Mouse (Mus musculus): ENCODE data around the gene Castor1. TPM values are rescaled to one million over a fixed set of nuclear protein-coding genes. Genes with fewer than 3 reads are reported as not detected.

Castor1 gene
- polyA plus RNA-seq, 1 experiment from 2014 or later, result 4.8 TPM

DNA sequence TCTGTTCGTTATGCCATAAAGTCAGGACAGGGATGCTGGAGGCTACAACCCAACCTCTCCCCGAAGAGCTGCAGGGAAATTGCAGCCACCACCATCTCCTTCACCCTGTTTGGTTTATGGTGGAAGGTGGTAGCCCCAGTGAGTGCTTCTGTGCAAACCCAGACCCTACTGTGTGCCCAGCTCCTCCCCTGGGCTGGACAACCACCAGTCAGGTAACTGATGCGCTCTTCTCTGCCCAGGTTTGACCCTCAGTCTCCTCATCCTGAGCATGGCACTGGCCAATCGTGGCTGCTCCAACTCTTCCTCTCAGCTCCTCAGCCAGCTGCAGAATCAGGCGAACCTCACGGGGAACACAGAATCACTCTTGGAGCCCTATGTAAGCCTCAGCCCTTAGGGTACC, 20.1 kb downstream of the Castor1 start:
- Histone ChIP-seq H3K4me2 (no peak overlapping the region), H3K27ac (no peak overlapping the region), H3K9ac (no peak overlapping the region), H3K27me3 (replicated peaks) (no peaks in the 10 kb centered on the region), H3K4me1 (no peaks in the 10 kb centered on the region), H3K9me3 (no peaks in the 10 kb centered on the region), H3K36me3 (no peaks in the 10 kb centered on the region), H3K4me3 (replicated peaks) (no peak overlapping the region)
- WGBS, result 87% methylated on average over 6 of the region's 6 CpGs
- no peak for ATAC-seq (ENCODE audit: insufficient read depth, low FRiP score, low read depth)

DNA sequence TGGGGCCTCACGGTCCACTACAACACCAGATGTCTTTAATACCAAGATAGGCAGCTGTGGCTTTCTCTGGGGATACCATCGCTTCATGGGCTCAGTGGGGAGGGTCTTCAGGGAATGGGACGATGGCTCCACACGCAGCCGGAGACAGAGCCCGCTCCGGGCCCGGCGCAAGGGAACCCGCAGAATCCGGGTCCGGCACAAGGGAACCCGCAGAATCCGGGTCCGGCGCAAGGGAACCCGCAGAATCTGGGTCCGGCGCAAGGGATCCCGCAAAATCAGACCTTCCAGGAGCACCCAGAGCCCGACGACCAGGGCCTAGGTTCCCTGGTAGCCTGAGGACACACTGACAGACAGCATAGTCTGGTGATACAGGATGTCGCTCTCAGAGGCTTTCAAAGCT, 21.7 kb downstream of the Castor1 start:
- H3K4me1 ChIP-seq, result no peaks in the 10 kb centered on the region
- H3K4me2 ChIP-seq, result no peak overlapping the region
- H3K9me3 ChIP-seq, result no peaks in the 10 kb centered on the region
- 90% methylated on average over 23 of the region's 23 CpGs for WGBS
- no peak for ATAC-seq (ENCODE audit: insufficient read depth, low FRiP score, low read depth)
- no peak overlapping the region for H3K9ac ChIP-seq
- no peak overlapping the region for H3K4me3 ChIP-seq (replicated peaks)
- H3K36me3 ChIP-seq, result no peaks in the 10 kb centered on the region
- no peak overlapping the region for H3K27ac ChIP-seq
- no peaks in the 10 kb centered on the region for H3K27me3 ChIP-seq (replicated peaks)

DNA sequence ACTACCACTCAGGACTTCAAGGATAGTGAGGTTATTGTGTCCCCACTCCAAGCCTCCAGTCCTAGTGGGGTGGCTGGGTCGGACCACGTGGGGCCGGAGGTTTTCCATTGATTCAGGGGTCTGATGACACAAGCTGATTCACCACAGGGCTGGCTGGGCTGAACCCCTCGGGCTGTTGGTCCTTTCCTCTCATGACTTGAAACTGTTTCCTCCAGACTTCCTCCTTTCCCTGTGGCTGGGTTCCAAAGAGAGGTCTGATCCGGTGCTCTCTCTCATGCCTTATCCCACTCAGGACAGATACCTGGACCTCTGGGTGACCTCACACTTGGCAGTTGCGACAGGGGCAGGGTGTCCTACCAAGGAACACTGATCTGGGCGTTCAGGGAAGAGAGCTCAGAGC, 22.1 kb downstream of the Castor1 start:
- no peak for ATAC-seq (ENCODE audit: insufficient read depth, low FRiP score, low read depth)
- 66% methylated on average over 7 of the region's 7 CpGs for WGBS
- no peak overlapping the region for H3K4me2 ChIP-seq
- H3K27ac ChIP-seq, result no peak overlapping the region
- H3K4me1 ChIP-seq, result no peaks in the 10 kb centered on the region
- H3K27me3 ChIP-seq (replicated peaks), result no peaks in the 10 kb centered on the region
- H3K4me3 ChIP-seq (replicated peaks), result no peak overlapping the region
- no peaks in the 10 kb centered on the region for H3K9me3 ChIP-seq
- H3K9ac ChIP-seq, result no peak overlapping the region
- H3K36me3 ChIP-seq, result no peaks in the 10 kb centered on the region

DNA sequence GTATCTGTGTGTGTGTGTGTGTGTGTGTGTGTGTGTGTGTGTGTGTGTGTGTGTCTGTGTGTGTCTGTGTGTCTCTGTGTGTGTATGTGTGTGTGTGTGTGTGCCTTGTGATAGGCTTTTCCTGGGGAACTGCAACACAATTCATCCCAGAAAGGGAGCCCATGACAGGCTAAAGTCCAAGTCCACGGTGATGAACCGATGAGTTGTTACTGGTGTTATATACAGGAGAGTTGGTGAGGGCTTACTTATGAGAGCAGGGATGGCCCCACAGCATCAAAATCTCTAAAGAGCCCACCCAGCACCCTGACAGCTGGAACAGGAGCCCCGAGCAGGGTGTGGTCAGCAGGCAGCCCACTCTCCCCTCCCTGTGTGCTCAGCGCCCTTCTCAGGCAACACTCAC, 23.2 kb downstream of the Castor1 start:
- H3K27me3 ChIP-seq (replicated peaks), result no peaks in the 10 kb centered on the region
- H3K4me3 ChIP-seq (replicated peaks), result no peak overlapping the region
- no peaks in the 10 kb centered on the region for H3K4me1 ChIP-seq
- no peaks in the 10 kb centered on the region for H3K36me3 ChIP-seq
- WGBS, result 74% methylated on average over 4 of the region's 4 CpGs
- no peak overlapping the region for H3K4me2 ChIP-seq
- H3K9me3 ChIP-seq, result no peaks in the 10 kb centered on the region
- no peak overlapping the region for H3K9ac ChIP-seq
- ATAC-seq (ENCODE audit: insufficient read depth, low FRiP score, low read depth), result no peak
- no peak overlapping the region for H3K27ac ChIP-seq

DNA sequence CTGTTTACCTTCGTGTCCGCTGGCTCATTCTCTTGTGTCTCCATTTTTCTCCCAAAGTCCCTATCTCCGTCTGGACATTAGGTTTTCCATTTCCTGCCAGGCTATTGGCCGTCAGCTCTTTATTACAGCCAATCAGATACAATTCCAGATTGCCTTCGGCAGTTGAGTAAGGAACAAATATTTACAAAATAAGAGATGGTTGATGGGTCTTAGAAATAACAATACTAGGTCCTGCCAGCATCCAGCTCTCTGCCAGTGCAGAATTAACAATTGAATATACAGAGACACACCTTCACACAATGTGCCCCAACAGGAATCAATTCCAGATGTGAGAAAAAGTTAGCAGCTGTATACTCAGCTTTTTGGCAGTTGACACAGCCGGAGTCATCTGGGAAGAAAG, 28.1 kb downstream of the Castor1 start:
- WGBS, result 45% methylated on average over 6 of the region's 6 CpGs
- no peak for ATAC-seq (ENCODE audit: insufficient read depth, low FRiP score, low read depth)

DNA sequence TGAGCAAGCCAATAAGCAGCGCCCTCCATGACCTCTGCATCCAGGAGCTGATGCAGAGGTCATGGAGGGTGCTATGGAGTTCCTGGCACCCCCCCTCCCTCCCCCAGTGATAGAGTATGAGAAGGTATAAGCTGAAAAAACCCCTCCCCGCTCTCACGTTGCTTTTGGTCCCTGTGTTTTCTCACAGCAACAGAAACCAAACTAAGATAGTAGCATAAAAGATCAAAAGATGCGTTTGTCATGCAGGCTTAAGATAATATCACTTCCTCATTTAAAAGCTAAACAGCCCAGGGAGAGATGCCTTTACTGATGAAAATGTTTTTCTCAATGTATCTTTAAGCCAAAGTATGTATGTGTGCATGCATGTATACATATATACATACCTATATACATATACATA, 28.6 kb downstream of the Castor1 start:
- H3K4me3 ChIP-seq (replicated peaks), result no peak overlapping the region
- 65% methylated on average over 4 of the region's 4 CpGs for WGBS

More for the DNA sequence above, 28.1 kb downstream of the Castor1 start:
- Histone ChIP-seq H3K4me2 (no peak overlapping the region), H3K27ac (no peak overlapping the region), H3K4me3 (replicated peaks) (no peak overlapping the region), H3K9ac (no peak overlapping the region), H3K27me3 (replicated peaks) (no peaks in the 10 kb centered on the region), H3K9me3 (no peaks in the 10 kb centered on the region), H3K4me1 (no peaks in the 10 kb centered on the region), H3K36me3 (no peaks in the 10 kb centered on the region)

DNA sequence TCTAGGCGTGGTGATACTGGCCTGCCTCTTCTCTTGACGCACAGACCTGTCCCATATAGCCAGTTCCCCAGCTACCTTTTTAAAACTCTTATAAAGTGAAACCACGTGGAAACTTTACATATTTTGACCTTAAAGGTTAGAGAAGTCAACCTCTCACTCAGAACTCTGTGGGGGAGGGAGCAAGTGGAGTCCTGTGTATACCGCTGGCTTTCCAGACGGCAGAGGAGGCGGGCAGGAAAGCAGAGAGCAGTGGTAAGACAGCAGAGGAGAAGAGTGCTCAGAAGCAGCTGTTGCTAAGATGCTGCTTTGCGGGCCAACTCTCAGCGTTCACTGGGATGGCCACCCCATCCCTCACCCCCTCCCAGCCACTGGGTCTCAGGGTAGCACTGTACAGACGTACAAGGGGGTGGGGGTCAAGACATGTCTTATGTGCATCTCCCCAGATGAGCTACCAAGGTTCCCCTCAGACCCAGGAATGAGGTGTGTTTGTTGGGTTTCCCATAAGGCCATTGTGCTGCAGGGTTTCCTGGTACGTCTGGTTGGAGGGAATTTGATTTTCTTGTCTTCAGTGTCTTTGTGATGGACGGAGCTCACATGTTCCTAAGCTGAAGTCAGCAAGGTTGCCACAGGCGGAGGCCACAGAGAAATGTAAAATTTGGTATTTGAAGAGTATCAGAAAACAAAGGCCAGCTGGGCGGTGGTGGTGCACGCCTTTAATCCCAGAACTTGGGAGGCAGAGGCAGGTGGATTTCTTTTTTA, 29.4 kb downstream of the Castor1 start:
- Histone ChIP-seq H3K36me3 (no peaks in the 10 kb centered on the region), H3K4me1 (no peaks in the 10 kb centered on the region), H3K27ac (no peak overlapping the region), H3K9me3 (no peaks in the 10 kb centered on the region), H3K9ac (no peak overlapping the region), H3K4me2 (no peak overlapping the region), H3K4me3 (replicated peaks) (no peak overlapping the region), H3K27me3 (replicated peaks) (no peaks in the 10 kb centered on the region)
- no peak for ATAC-seq (ENCODE audit: insufficient read depth, low FRiP score, low read depth)
- 73% methylated on average over 14 of the region's 14 CpGs for WGBS

More for the DNA sequence above, 28.6 kb downstream of the Castor1 start:
- Histone ChIP-seq H3K36me3 (no peaks in the 10 kb centered on the region), H3K4me1 (no peaks in the 10 kb centered on the region), H3K27ac (no peak overlapping the region), H3K9ac (no peak overlapping the region), H3K4me2 (no peak overlapping the region), H3K9me3 (no peaks in the 10 kb centered on the region), H3K27me3 (replicated peaks) (no peaks in the 10 kb centered on the region)
- no peak for ATAC-seq (ENCODE audit: insufficient read depth, low FRiP score, low read depth)

DNA sequence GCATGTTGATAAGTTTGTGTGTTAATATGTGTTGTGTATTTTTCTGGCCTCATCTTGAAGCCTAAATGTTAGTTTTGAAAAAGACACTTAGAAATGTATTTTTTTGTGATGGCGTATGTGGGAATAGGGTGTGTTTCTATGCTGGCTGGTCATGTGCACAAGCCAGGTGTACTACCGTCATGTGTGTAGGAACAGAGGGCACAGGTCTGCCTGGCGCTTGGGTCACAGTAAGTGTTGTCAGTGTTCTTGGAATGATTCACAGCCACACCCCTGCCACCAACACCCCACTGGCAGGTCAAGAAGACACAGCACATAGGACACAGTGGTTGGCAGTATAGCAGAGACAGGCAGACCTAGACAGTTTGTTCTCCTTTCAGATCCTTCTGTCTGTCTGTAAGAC, 31.1 kb downstream of the Castor1 start:
- no peak for ATAC-seq (ENCODE audit: insufficient read depth, low FRiP score, low read depth)
- Histone ChIP-seq H3K9me3 (no peaks in the 10 kb centered on the region), H3K4me1 (no peaks in the 10 kb centered on the region), H3K4me3 (replicated peaks) (no peak overlapping the region), H3K9ac (no peak overlapping the region), H3K27ac (no peak overlapping the region), H3K27me3 (replicated peaks) (no peaks in the 10 kb centered on the region), H3K4me2 (no peak overlapping the region), H3K36me3 (no peaks in the 10 kb centered on the region)
- 91% methylated on average over 3 of the region's 3 CpGs for WGBS

DNA sequence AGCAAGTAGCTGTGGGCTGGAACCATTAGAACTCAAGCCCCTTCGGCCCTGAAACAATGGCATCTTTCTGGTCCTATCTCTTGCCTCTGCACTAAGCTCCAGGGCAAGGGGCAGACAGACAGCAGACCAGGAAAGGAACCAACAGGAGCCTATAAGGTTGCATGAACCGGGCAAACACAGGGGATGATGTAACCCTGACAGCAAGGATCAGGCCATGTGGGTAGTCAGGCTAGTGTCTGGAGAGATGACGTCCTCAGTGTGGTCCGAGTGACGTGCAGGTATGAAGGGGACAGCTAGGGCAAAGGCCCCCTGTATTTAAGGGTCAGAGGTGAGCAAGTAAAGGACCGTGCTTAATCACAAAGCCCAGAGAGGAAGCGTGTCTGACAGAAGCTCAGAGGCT, 32.3 kb downstream of the Castor1 start:
- ATAC-seq (ENCODE audit: insufficient read depth, low FRiP score, low read depth), result 0 out of 2 replicates have a peak, but pooled peaks have one; percentile 39
- H3K4me2 ChIP-seq, result no peak overlapping the region
- no peaks in the 10 kb centered on the region for H3K4me1 ChIP-seq
- H3K27me3 ChIP-seq (replicated peaks), result no peaks in the 10 kb centered on the region
- no peak overlapping the region for H3K9ac ChIP-seq
- H3K36me3 ChIP-seq, result no peaks in the 10 kb centered on the region
- 78% methylated on average over 7 of the region's 7 CpGs for WGBS
- no peaks in the 10 kb centered on the region for H3K9me3 ChIP-seq
- no peak overlapping the region for H3K27ac ChIP-seq
- H3K4me3 ChIP-seq (replicated peaks), result no peak overlapping the region

DNA sequence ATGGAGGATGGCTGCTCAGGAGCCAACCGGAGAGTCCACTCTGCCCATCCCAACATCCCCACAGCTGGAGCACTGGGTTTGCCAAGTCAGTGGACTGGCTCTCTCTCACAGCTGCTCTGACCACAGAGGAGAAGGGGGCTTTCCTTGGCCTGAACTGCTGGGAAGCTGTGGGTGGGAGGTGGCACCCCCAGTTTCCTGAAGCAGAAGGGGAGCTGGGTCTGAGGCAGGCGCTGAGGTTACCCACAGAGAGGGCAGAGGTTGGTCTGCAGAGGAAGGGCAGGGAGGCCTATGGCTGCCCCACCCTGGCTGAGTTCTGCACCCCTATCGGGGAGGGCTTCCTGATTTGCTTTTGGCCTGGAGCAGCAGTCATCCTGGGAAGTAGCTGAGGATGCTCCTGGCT, 33.4 kb downstream of the Castor1 start:
- Histone ChIP-seq H3K36me3 (no peaks in the 10 kb centered on the region), H3K9ac (no peak overlapping the region), H3K9me3 (no peaks in the 10 kb centered on the region), H3K27me3 (replicated peaks) (no peaks in the 10 kb centered on the region), H3K4me3 (replicated peaks) (no peak overlapping the region), H3K4me1 (no peaks in the 10 kb centered on the region), H3K27ac (no peak overlapping the region), H3K4me2 (no peak overlapping the region)
- 83% methylated on average over 3 of the region's 3 CpGs for WGBS
- ATAC-seq (ENCODE audit: insufficient read depth, low FRiP score, low read depth), result no peak

DNA sequence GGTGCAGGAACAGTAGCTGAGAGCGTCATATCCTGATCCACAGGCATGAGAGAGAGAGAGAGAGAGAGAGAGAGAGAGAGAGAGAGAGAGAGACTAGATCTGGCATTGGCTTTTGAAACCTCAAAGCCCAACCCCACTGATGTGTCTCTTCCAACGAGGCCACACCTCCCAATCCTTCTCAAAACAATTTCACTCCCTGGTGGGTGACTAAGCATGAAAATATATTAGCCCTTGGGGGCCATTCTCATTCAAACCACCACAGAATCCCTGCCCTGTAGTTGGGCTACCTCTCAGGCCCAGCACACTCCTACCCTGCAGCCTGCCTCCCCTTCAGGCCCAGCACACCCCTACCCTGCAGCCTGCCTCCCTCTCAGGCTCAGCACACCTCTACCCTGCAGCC, 34.9 kb downstream of the Castor1 start:
- ATAC-seq (ENCODE audit: insufficient read depth, low FRiP score, low read depth), result no peak
- WGBS, result 78% methylated on average over 2 of the region's 2 CpGs
- H3K27ac ChIP-seq, result no peak overlapping the region
- H3K9me3 ChIP-seq, result no peaks in the 10 kb centered on the region
- H3K9ac ChIP-seq, result no peak overlapping the region
- H3K4me3 ChIP-seq (replicated peaks), result no peak overlapping the region
- H3K36me3 ChIP-seq, result no peaks in the 10 kb centered on the region
- no peaks in the 10 kb centered on the region for H3K4me1 ChIP-seq
- no peaks in the 10 kb centered on the region for H3K27me3 ChIP-seq (replicated peaks)
- H3K4me2 ChIP-seq, result no peak overlapping the region

DNA sequence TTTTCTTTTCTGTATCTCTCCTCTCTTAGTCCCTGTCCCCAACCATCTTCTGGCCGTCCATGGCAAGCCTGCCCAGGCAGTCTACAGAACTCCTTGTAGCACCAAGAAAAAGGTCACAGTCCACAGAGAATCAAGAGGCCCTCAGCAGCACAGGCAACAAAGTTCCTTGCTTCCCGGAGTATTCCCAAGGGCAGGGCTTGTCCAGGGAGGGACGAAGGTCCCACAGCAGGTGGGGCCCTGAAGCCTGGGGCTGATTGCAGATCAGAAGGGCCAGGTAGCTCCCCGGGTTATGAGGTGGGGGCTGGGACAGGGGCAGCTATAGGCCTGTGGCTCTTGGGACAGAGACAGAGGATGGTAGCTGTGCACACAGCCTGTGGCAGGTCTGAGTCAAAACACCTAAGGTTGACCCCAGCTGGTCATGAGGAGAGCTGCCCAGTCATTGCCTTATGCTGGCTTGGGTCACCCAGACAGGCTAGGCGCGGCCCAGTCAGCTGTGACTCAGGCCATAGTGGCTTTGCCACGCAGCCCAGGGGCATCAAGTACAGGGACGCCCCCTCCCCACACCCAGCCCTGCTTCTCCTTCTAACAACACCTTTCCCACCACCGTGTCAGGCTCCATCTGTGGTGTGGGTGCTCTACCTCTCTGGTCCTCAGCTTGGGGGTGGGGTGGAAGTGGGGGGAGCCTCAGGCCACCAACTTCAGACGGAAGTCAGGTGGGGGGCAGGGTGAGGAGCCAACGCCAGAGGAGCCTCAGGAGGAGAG, 39.0 kb downstream of the Castor1 start, which contains the start of gene Lif:
Gene Lif (plus strand): TSS at position 712 of the 762 bp plus-strand sequence.
- Histone ChIP-seq H3K36me3 (no peaks in the 10 kb centered on the region), H3K4me3 (replicated peaks) (no peak within 1 kb of the TSS), H3K4me2 (no peak within 1 kb of the TSS), H3K27me3 (replicated peaks) (no peaks in the 10 kb centered on the region), H3K27ac (no peak within 1 kb of the TSS), H3K9ac (no peak within 1 kb of the TSS), H3K9me3 (no peaks in the 10 kb centered on the region), H3K4me1 (peaks cover 29% of the 10 kb centered on the region)
- 60% methylated on average over 11 of the region's 11 CpGs for WGBS
- no peak for ATAC-seq (ENCODE audit: insufficient read depth, low FRiP score, low read depth)

All from stomach, embryonic 15.5 days (tissue).